Mouse (Mus musculus) adrenal gland, adult 8-10 months (tissue): Measurements from ENCODE around the gene Mien1. TPM values are rescaled to one million over a fixed set of nuclear protein-coding genes. Genes with fewer than 3 reads are reported as not detected.

Source experiments
- DNase-seq: peaks from one replicate; pipeline ENCODE4 v3.0.0; 2022
- total RNA-seq, 4 experiments: library from RNA; stranded (reverse); gene quantifications; 2 replicates each; pipeline ENCODE4 v1.2.4; 2022

Mien1 gene
- total RNA-seq, 4 experiments from 2014 or later, result 78.5 to 100 (median 88.6) TPM

GRCm38 (mm10) chr11:98426592-98426991 is 12.2 kb downstream of the Mien1 start:
- no peak for DNase-seq

GRCm38 (mm10) chr11:98418939-98419547 is 19.7 kb downstream of the Mien1 start:
- DNase-seq, result no peak

- DNase-seq, result no peak
Observed at GRCm38 (mm10) chr11:98418273-98418672, 20.5 kb downstream of the Mien1 start.

- no peak for DNase-seq
Observed at GRCm38 (mm10) chr11:98417074-98417473, 21.7 kb downstream of the Mien1 start.

GRCm38 (mm10) chr11:98414162-98414561 is 24.6 kb downstream of the Mien1 start:
- DNase-seq, result no peak

GRCm38 (mm10) chr11:98413731-98414130 is 25.1 kb downstream of the Mien1 start:
- no peak for DNase-seq

- no peak for DNase-seq
Observed at GRCm38 (mm10) chr11:98412797-98413301, 25.9 kb downstream of the Mien1 start.

- no peak for DNase-seq
Observed at GRCm38 (mm10) chr11:98412273-98412796, 26.5 kb downstream of the Mien1 start, which contains the start of gene Erbb2. TSS of gene Erbb2 (plus strand) at chr11:98412470.

- no peak for DNase-seq
Observed at GRCm38 (mm10) chr11:98409341-98409822, 29.4 kb downstream of the Mien1 start.

GRCm38 (mm10) chr11:98408872-98409271 is 29.9 kb downstream of the Mien1 start:
- DNase-seq, result no peak

GRCm38 (mm10) chr11:98406621-98407020 is 32.2 kb downstream of the Mien1 start:
- DNase-seq, result no peak

GRCm38 (mm10) chr11:98400816-98401215 is 38.0 kb downstream of the Mien1 start:
- no peak for DNase-seq

- peak; percentile 84 for DNase-seq
Observed at GRCm38 (mm10) chr11:98400161-98400726, 38.5 kb downstream of the Mien1 start, which contains the start of gene Pgap3. TSS of gene Pgap3 (minus strand) at chr11:98400490.

- no peak for DNase-seq
Observed at GRCm38 (mm10) chr11:98397946-98398345, 40.8 kb downstream of the Mien1 start.

GRCm38 (mm10) chr11:98395041-98395440 is 43.8 kb downstream of the Mien1 start:
- DNase-seq, result no peak

GRCm38 (mm10) chr11:98394301-98394700 is 44.5 kb downstream of the Mien1 start:
- DNase-seq, result no peak

- no peak for DNase-seq
Observed at GRCm38 (mm10) chr11:98393317-98393716, 45.5 kb downstream of the Mien1 start.

- no peak for DNase-seq
Observed at GRCm38 (mm10) chr11:98392645-98393044, 46.1 kb downstream of the Mien1 start.

GRCm38 (mm10) chr11:98392034-98392433 is 46.8 kb downstream of the Mien1 start:
- no peak for DNase-seq

GRCm38 (mm10) chr11:98390141-98390540 is 48.6 kb downstream of the Mien1 start:
- DNase-seq, result no peak

GRCm38 (mm10) chr11:98389221-98389780 is 49.5 kb downstream of the Mien1 start:
- no peak for DNase-seq

- no peak for DNase-seq
Observed at GRCm38 (mm10) chr11:98388282-98388681, 50.5 kb downstream of the Mien1 start.
